Mouse (Mus musculus) lung, postnatal 0 days (tissue): ENCODE data around the gene Gtpbp1. TPM values are rescaled to one million over a fixed set of nuclear protein-coding genes. Genes with fewer than 3 reads are reported as not detected.
A peak's percentile ranks its signal among the peaks of the same experiment; 100 is the strongest.
"Not testable (repeated sequence)": the region's sequence is repeated elsewhere in the genome, so short reads cannot be mapped to it uniquely, and the experiment has no call there.

Source experiments
- ATAC-seq: fragments of 200-750 bp; cut with Nextera tagmentation; 2 replicates; pipeline ENCODE4 v1.8.0; 2017; ENCODE audit warnings: moderate library complexity
- DNase-seq: peaks from one replicate; pipeline ENCODE4 v3.0.0-alpha.2; 2016; ENCODE audit warnings: low spot score
- H3K27ac ChIP-seq: fragments of 300-500 bp; sonication (generic); 2 replicates; pipeline ENCODE4 v1.5.1; 2014; ENCODE audit warnings: antibody characterized with exemption, mild to moderate bottlenecking, low read length, mixed read lengths
- H3K27me3 ChIP-seq: fragments of 300-500 bp; sonication (generic); replicated peaks from 2 replicates; pipeline ENCODE4 v1.6.1; 2014; ENCODE audit warnings: low read length, mixed read lengths; ENCODE audit not compliant: insufficient read depth
- H3K36me3 ChIP-seq: fragments of 300-500 bp; sonication (generic); 2 replicates; pipeline ENCODE4 v1.6.1; 2014; ENCODE audit warnings: low read length, mixed read lengths; ENCODE audit not compliant: insufficient read depth
- H3K4me1 ChIP-seq: fragments of 300-500 bp; sonication (generic); 2 replicates; pipeline ENCODE4 v1.6.1; 2014; ENCODE audit warnings: antibody characterized with exemption, low read depth, low read length, mixed read lengths; ENCODE audit not compliant: insufficient read depth
- H3K4me2 ChIP-seq: fragments of 300-500 bp; sonication (generic); replicated peaks from 2 replicates; pipeline ENCODE4 v1.6.1; 2014; ENCODE audit warnings: low read depth, mild to moderate bottlenecking, low read length, moderate library complexity, mixed read lengths
- H3K4me3 ChIP-seq: fragments of 300-500 bp; sonication (generic); 2 replicates; pipeline ENCODE4 v1.5.1; 2014; ENCODE audit warnings: low read depth, low read length
- H3K9ac ChIP-seq: fragments of 300-500 bp; sonication (generic); replicated peaks from 2 replicates; pipeline ENCODE4 v1.6.1; 2014; ENCODE audit warnings: low read depth, mild to moderate bottlenecking
- H3K9me3 ChIP-seq: fragments of 300-500 bp; sonication (generic); 2 replicates; pipeline ENCODE4 v1.6.1; 2016; ENCODE audit warnings: low read length, mixed read lengths
- CTCF ChIP-seq: IDR thresholded peaks from 2 replicates; pipeline ENCODE4 v1.5.1; 2016; ENCODE audit warnings: antibody characterized with exemption, mild to moderate bottlenecking
- EP300 ChIP-seq: IDR thresholded peaks from 2 replicates; pipeline ENCODE4 v1.6.1; 2016; ENCODE audit warnings: antibody characterized with exemption, mild to moderate bottlenecking, control low read depth
- WGBS: fragments of 180-500 bp; shearing (Covaris S2); extraction: QIAGEN DNeasy Blood & Tissue Kit; methylation state at CpG from one replicate; pipeline ENCODE4 v1.1.7; 2014; 5-methylcytosine and 5-hydroxymethylcytosine counted together
- polyA plus RNA-seq: library from polyadenylated mRNA; unstranded; fragments of >200 nt; fragmentation: Nextera tagmentation; extraction: Ambion mirVana; gene quantifications from 2 replicates; pipeline ENCODE4 v1.2.1, GENCODE M21; 2015

Gene Gtpbp1
- polyA plus RNA-seq, 1 experiment from 2014 or later: 16.9 TPM

DNA sequence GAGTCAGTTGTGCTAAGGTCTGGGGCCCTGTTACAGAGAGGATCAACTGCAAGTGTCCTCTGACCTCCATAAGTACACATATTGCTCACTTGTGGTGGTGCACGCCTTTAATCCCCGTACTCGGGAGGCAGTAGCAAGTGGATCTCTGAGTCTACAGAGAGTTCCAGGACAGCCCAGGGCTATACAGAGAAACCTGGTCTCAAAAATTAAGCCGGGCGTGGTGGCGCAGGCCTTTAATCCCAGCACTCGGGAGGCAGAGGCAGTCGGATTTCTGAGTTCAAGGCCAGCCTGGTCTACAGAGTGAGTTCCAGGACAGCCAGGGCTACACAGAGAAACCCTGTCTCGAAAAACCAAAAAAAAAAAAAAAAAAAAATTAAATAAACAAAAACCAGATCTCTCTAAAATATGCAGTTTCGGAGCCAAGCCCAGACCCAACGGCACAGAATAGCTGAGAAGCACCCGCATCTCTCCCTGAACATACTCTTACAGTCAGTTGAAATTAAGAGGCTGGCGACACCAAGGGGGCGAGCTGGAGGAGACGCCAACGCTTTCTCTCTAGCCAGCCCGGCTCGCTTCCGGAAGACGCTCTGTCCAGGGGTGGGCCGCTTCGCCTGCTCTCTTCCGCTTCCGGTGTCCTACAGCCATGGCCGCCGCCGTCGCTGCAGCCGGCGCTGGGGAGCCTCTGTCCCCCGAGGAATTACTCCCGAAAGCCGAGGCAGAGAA is 20.2 kb upstream of the Gtpbp1 start, which contains the start of gene Tomm22:
Gene Tomm22 (plus strand): TSS at position 613 of the 723 bp plus-strand sequence.
- ATAC-seq: peak; percentile 97
- WGBS: 20% methylated on average over 32 of the region's 33 CpGs
- peak; percentile 98 for DNase-seq
- Histone ChIP-seq H3K27me3 (no peaks in the 10 kb centered on the region), H3K36me3 (peaks cover 19% of the 10 kb centered on the region), H3K27ac (0 out of 2 replicates have a peak within 1 kb of the TSS, but pooled peaks have one; percentile 14), H3K4me3 (peak within 1 kb of the TSS; percentile 83), H3K4me1 (no peaks in the 10 kb centered on the region), H3K9ac (peak within 1 kb of the TSS; percentile 82), H3K4me2 (peak within 1 kb of the TSS; percentile 81), H3K9me3 (no peaks in the 10 kb centered on the region)
- TF ChIP-seq EP300 (peak; percentile 50; the same call in 1 of the 2 replicates), CTCF (peak; percentile 71)

DNA sequence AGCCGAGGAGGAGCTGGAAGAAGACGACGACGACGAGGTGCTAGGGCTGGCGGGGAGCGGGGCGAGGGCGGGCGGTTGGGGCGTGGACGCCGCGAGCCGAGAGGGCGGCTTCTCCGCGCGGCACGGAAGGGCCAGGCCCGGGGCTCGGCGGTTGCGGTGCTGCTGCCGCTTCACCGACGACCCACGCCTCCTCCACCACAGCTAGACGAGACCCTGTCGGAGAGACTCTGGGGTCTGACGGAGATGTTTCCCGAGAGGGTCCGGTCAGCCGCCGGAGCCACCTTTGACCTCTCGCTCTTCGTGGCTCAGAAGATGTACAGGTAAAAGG is 19.7 kb upstream of the Gtpbp1 start:
- H3K4me1 ChIP-seq: no peaks in the 10 kb centered on the region
- TF ChIP-seq EP300 (no peak), CTCF (no peak)
- peak overlapping the region; percentile 82 for H3K9ac ChIP-seq
- peak overlapping the region; percentile 81 for H3K4me2 ChIP-seq
- H3K4me3 ChIP-seq: peak overlapping the region; percentile 83
- H3K27me3 ChIP-seq: no peaks in the 10 kb centered on the region
- WGBS: under 1% methylated on average over 29 of the region's 37 CpGs
- peaks cover 21% of the 10 kb centered on the region; the same call in 1 of the 2 replicates for H3K36me3 ChIP-seq
- no peaks in the 10 kb centered on the region for H3K9me3 ChIP-seq
- H3K27ac ChIP-seq: no peak overlapping the region
- ATAC-seq: peak; percentile 25
- DNase-seq: no peak

DNA sequence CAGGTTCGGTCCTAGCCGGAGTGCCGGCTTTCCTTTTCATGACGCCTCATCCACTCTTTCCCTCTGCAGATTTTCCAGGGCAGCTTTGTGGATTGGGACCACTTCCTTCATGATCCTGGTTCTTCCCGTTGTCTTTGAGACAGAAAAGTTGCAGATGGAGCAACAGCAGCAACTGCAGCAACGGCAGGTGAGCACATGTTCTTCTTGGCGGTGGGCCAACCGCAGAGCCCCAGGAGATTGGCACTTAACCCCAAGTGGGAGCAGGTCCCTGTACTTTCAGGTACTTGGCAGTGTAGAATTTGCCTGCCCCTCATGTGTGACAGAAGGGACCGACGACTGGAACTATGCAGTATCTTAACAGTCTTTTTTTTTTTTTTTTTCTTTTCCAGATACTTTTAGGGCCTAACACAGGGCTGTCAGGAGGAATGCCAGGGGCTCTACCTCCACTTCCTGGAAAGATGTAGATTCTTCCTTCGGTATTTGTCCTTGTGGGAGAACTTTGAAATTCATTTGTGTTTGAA is 18.8 kb upstream of the Gtpbp1 start:
- Histone ChIP-seq H3K36me3 (peaks cover 21% of the 10 kb centered on the region; the same call in 1 of the 2 replicates), H3K4me2 (peak overlapping the region; percentile 81)
- H3K27ac ChIP-seq, H3K4me1 ChIP-seq, H3K4me3 ChIP-seq, DNase-seq, ATAC-seq, H3K9me3 ChIP-seq, H3K27me3 ChIP-seq, H3K9ac ChIP-seq: not testable (repeated sequence)
- WGBS: 58% methylated on average over 11 of the region's 11 CpGs

DNA sequence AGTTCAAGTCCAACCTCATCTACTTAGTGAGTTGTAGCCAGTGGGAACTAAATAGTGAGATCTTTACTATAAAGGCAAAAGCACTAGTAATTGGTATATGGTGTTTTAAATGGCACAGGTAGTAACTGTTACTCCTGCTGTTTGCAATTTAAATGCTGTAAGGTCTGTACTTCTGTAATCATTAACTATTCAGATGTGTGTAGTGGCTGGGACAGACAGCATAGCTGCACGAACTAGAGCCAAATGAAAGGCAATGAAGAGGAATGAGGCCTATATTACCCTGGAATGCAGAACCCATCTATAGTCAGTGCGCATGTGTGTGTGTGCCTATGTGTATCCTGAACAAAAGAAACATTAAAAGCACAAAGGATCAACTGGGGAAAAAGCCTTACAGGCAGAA is 12.7 kb upstream of the Gtpbp1 start:
- Histone ChIP-seq H3K9me3 (no peaks in the 10 kb centered on the region), H3K4me1 (no peaks in the 10 kb centered on the region), H3K36me3 (peaks cover 21% of the 10 kb centered on the region; the same call in 1 of the 2 replicates), H3K4me2 (no peak overlapping the region), H3K27ac (no peak overlapping the region), H3K4me3 (no peak overlapping the region), H3K27me3 (no peaks in the 10 kb centered on the region), H3K9ac (no peak overlapping the region)
- 74% methylated on average over 2 of the region's 2 CpGs for WGBS
- ATAC-seq (no peak), DNase-seq (no peak)
- TF ChIP-seq CTCF (no peak), EP300 (no peak)

DNA sequence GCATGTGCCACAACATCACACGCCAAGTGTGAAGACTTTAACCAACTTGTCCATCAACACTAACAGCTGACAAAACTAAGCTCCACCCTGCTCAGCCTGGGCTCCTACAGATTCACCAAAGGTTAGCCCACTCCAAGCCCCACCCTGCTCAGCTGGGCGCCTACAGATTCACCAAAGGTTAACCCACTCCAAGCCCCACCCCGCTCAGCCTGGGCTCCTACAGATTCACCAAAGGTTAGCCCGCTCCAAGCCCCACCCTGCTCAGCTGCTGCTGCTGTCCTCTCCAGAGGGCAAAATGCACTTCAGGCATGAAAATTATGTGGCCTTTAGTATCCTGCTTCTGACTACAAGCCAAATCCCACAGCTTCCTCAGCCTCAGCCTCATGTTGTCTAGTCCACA is 8.7 kb upstream of the Gtpbp1 start:
- H3K27ac ChIP-seq: no peak overlapping the region
- no peak for ATAC-seq
- H3K4me2 ChIP-seq: no peak overlapping the region
- DNase-seq: no peak
- no peaks in the 10 kb centered on the region for H3K36me3 ChIP-seq
- H3K27me3 ChIP-seq: no peaks in the 10 kb centered on the region
- TF ChIP-seq CTCF (no peak), EP300 (no peak)
- no peaks in the 10 kb centered on the region for H3K9me3 ChIP-seq
- H3K9ac ChIP-seq: no peak overlapping the region
- peaks cover 30% of the 10 kb centered on the region for H3K4me1 ChIP-seq
- H3K4me3 ChIP-seq: no peak overlapping the region
- 87% methylated on average over 4 of the region's 4 CpGs for WGBS

DNA sequence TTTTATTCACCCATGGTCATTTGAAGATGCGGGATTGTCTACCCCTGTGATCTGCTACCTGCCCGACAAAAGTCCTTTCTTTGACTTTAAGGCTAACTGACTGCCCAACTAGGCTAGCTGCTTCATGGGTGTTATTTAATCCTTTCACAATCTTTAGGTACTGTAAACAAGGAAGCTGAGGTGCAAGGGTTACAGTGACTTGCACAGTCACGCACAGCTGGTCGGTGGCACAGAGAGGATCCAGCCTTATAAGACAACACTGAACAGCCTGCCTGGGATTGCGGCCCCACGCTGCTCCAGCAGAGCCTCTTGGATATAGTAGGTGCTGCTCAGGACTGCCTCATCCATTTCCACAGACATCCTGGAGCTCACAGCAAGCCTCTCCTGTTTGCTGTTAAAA is 7.5 kb upstream of the Gtpbp1 start:
- no peaks in the 10 kb centered on the region for H3K9me3 ChIP-seq
- H3K4me2 ChIP-seq: no peak overlapping the region; the same call in 1 of the 2 replicates
- no peak overlapping the region for H3K9ac ChIP-seq
- no peak overlapping the region for H3K4me3 ChIP-seq
- TF ChIP-seq EP300 (no peak), CTCF (no peak)
- H3K27ac ChIP-seq: no peak overlapping the region
- H3K4me1 ChIP-seq: peaks cover 30% of the 10 kb centered on the region
- 65% methylated on average over 6 of the region's 6 CpGs for WGBS
- DNase-seq: peak; percentile 67
- ATAC-seq: no peak
- no peaks in the 10 kb centered on the region for H3K27me3 ChIP-seq
- no peaks in the 10 kb centered on the region for H3K36me3 ChIP-seq
